Mouse (Mus musculus) CH12.LX (cell line): Measurements from ENCODE around the gene Hic2.

ENCODE experiments used
- CHD2 ChIP-seq: IDR thresholded peaks from 2 replicates; pipeline ENCODE4 v1.6.1; 2011; ENCODE audit warnings: low read length, improper control_type of control experiment
- CTCF ChIP-seq, 2 experiments: IDR thresholded peaks in 1 of 2; conservative IDR thresholded peaks in 1 of 2; 2 replicates each; pipeline ENCODE4 v1.5.1; 2011 to 2012; ENCODE audit warnings: low read depth in 2 of 2, low read length in 2 of 2, improper control_type of control experiment in 1 of 2, inconsistent platforms in 1 of 2, mild to moderate bottlenecking in 1 of 2, moderate library complexity in 1 of 2
- ELF1 ChIP-seq: IDR thresholded peaks from 2 replicates; pipeline ENCODE4 v1.6.1; 2014; ENCODE audit warnings: low read depth, mild to moderate bottlenecking, inconsistent platforms, low read length, improper control_type of control experiment
- HCFC1 ChIP-seq: IDR thresholded peaks from 2 replicates; pipeline ENCODE4 v1.6.1; 2012; ENCODE audit warnings: low read depth, mild to moderate bottlenecking, inconsistent platforms, low read length, improper control_type of control experiment
- MAFK ChIP-seq: IDR thresholded peaks from 2 replicates; pipeline ENCODE4 v1.6.1; 2011; ENCODE audit warnings: low read length, improper control_type of control experiment; ENCODE audit not compliant: insufficient replicate concordance
- MAX ChIP-seq: IDR thresholded peaks from 2 replicates; pipeline ENCODE4 v1.6.1; 2011; ENCODE audit warnings: low read length, improper control_type of control experiment
- MEF2A ChIP-seq: IDR thresholded peaks from 2 replicates; pipeline ENCODE4 v1.6.1; 2014; ENCODE audit warnings: low read depth, mild to moderate bottlenecking, inconsistent platforms, low read length, improper control_type of control experiment, borderline replicate concordance
- POLR2A ChIP-seq: IDR thresholded peaks from 2 replicates; pipeline ENCODE4 v1.6.1; 2011; ENCODE audit warnings: low read depth, mild to moderate bottlenecking, improper control_type of control experiment, low read length
- TBP ChIP-seq: conservative IDR thresholded peaks from 2 replicates; pipeline ENCODE4 v1.6.1; 2011; ENCODE audit warnings: low read depth, low read length, improper control_type of control experiment
- USF1 ChIP-seq: IDR thresholded peaks from 2 replicates; pipeline ENCODE4 v1.6.1; 2014; ENCODE audit warnings: low read depth, mild to moderate bottlenecking, inconsistent platforms, low read length, improper control_type of control experiment
- ZC3H11A ChIP-seq: IDR thresholded peaks from 2 replicates; pipeline ENCODE4 v1.6.1; 2012; ENCODE audit warnings: low read depth, mild to moderate bottlenecking, inconsistent platforms, low read length, improper control_type of control experiment
- ZKSCAN1 ChIP-seq: IDR thresholded peaks from 2 replicates; pipeline ENCODE4 v1.6.1; 2012; ENCODE audit warnings: low read depth, inconsistent platforms, low read length, improper control_type of control experiment, borderline replicate concordance
- ZNF384 ChIP-seq: IDR thresholded peaks from 2 replicates; pipeline ENCODE4 v1.6.1; 2012; ENCODE audit warnings: low read depth, low read length, improper control_type of control experiment, inconsistent platforms

DNA sequence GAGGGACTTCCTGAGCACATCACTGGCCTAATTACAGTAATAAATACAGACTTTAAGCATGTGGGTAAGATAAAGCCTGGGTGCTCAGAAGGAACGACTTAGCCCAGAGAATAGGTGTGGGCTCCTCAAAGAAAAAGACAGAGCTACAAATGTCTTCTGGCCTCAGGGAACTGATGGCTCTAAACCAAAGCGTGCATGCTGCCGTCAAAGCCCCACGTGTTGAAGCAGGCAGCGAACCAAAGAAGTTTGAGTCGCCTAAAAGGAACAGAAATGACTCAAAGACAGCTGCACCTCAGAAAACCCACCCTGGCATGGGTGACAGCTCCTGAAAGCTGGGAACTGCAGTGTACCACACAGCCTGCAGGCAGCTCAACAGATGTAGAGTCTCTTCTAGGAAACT, 38.5 kb downstream of the Hic2 start:
- TF ChIP-seq CTCF (conservative IDR thresholded peaks at IDR 0.05 in 1 of 2, IDR thresholded peaks at IDR 0.05 in 1 of 2; ENCODE audit: low read depth in 2 of 2, low read length in 2 of 2) (no peak), ZKSCAN1 (no peak), USF1 (no peak), MEF2A (no peak), ZNF384 (no peak), ELF1 (no peak), TBP (no peak), POLR2A (no peak), ZC3H11A (no peak), CHD2 (no peak), MAFK (no peak), HCFC1 (no peak), MAX (peak; percentile 90)
